Comparison of ENCODE assay signal across 9 mouse cellular contexts in genomic region chr6:67269459-67269858, GRCm38 (mm10). TPM values are rescaled to one million over a fixed set of nuclear protein-coding genes. Genes with fewer than 3 reads are reported as not detected.
DNase-seq lines count a peak whose midpoint lies in the region; ATAC-seq and TF ChIP-seq lines count a peak whose summit lies in the region.
"Had no signal": no experiment of that assay in that cellular context is flagged by ENCODE, and none has a peak within 500 bp of the region (broad histone marks: within the 10 kb centered on the region; RNA-seq: fewer than 3 reads in every experiment).

No protein-coding gene starts in this region.

- TF ChIP-seq CTCF in lung, postnatal 0 days (IDR thresholded peaks at IDR 0.05): no peak
- no peak for TF ChIP-seq CTCF in thymus, adult 2 months (IDR thresholded peaks at IDR 0.05; ENCODE audit: borderline replicate concordance, control insufficient read depth, extremely low read depth, insufficient read depth, low read length, poor library complexity)

- DNase-seq in lung, postnatal 0 days (ENCODE audit: low spot score): no peak
- DNase-seq in lung, postnatal 14 days: no peak
- no peak for DNase-seq in thymus, adult 2 months
- DNase-seq in left cerebral cortex, adult 9 months (ENCODE audit: low spot score in 2 of 2): no peak
- no peak for DNase-seq in right cerebral cortex, postnatal 36 days (ENCODE audit: low spot score in 2 of 2)
- DNase-seq: kidney, adult 9 months had no signal

- H3K9ac ChIP-seq in lung, postnatal 0 days (replicated peaks; ENCODE audit: low read depth): no peak overlapping the region
- no peak overlapping the region for H3K9ac ChIP-seq in forebrain, embryonic 12.5 days
- H3K9ac ChIP-seq in limb, embryonic 15.5 days: no peak overlapping the region
- H3K9ac ChIP-seq in stomach, embryonic 15.5 days: no peak overlapping the region

- H3K9me3 ChIP-seq in lung, postnatal 0 days (ENCODE audit: low read length): no peaks in the 10 kb centered on the region
- H3K9me3 ChIP-seq in forebrain, embryonic 12.5 days: no peaks in the 10 kb centered on the region
- H3K9me3 ChIP-seq in limb, embryonic 15.5 days: no peaks in the 10 kb centered on the region
- no peaks in the 10 kb centered on the region for H3K9me3 ChIP-seq in stomach, embryonic 15.5 days

- ATAC-seq in lung, postnatal 0 days: no peak
- ATAC-seq in forebrain, embryonic 12.5 days (ENCODE audit: low FRiP score): no peak
- ATAC-seq in limb, embryonic 15.5 days (ENCODE audit: insufficient number of reproducible peaks, low FRiP score, low TSS enrichment, low read depth): no peak
- no peak for ATAC-seq in stomach, embryonic 15.5 days (ENCODE audit: insufficient read depth, low FRiP score, low read depth)

- no peaks in the 10 kb centered on the region for H3K27me3 ChIP-seq in lung, postnatal 0 days (replicated peaks; ENCODE audit: insufficient read depth, low read length)
- H3K27me3 ChIP-seq in forebrain, embryonic 12.5 days: no peaks in the 10 kb centered on the region
- H3K27me3 ChIP-seq in limb, embryonic 15.5 days: no peaks in the 10 kb centered on the region
- no peaks in the 10 kb centered on the region for H3K27me3 ChIP-seq in stomach, embryonic 15.5 days (replicated peaks)
- no peaks in the 10 kb centered on the region for H3K27me3 ChIP-seq in thymus, adult 2 months (ENCODE audit: control insufficient read depth, insufficient read depth, low read length)

- no peak for TF ChIP-seq EP300 in lung, postnatal 0 days (IDR thresholded peaks at IDR 0.05)

- H3K27ac ChIP-seq in lung, postnatal 0 days (ENCODE audit: low read length): no peak overlapping the region
- H3K27ac ChIP-seq in forebrain, embryonic 12.5 days: no peak overlapping the region
- H3K27ac ChIP-seq in limb, embryonic 15.5 days: no peak overlapping the region
- H3K27ac ChIP-seq in stomach, embryonic 15.5 days: no peak overlapping the region
- H3K27ac ChIP-seq in thymus, adult 2 months (ENCODE audit: control insufficient read depth, insufficient read depth, low read length): no peak overlapping the region

- WGBS in lung, postnatal 0 days: 12% methylated on average over 2 of the region's 2 CpGs
- 60% methylated on average over 2 of the region's 2 CpGs for WGBS in forebrain, embryonic 12.5 days
- 28% methylated on average over 2 of the region's 2 CpGs for WGBS in limb, embryonic 15.5 days
- WGBS in stomach, embryonic 15.5 days: 20% methylated on average over 2 of the region's 2 CpGs
- 2% methylated on average over 2 of the region's 2 CpGs for WGBS in thymus, adult 2 months

- no peaks in the 10 kb centered on the region for H3K36me3 ChIP-seq in lung, postnatal 0 days (ENCODE audit: insufficient read depth, low read length)
- H3K36me3 ChIP-seq in forebrain, embryonic 12.5 days (replicated peaks): peaks cover 20% of the 10 kb centered on the region
- H3K36me3 ChIP-seq in limb, embryonic 15.5 days: peaks cover 13% of the 10 kb centered on the region
- no peaks in the 10 kb centered on the region for H3K36me3 ChIP-seq in stomach, embryonic 15.5 days
- peaks cover 29% of the 10 kb centered on the region for H3K36me3 ChIP-seq in thymus, adult 2 months (ENCODE audit: control insufficient read depth, insufficient read depth, low read length)

- H3K4me2 ChIP-seq in lung, postnatal 0 days (replicated peaks; ENCODE audit: low read depth, low read length): peak overlapping the region; percentile 74
- peak overlapping the region; percentile 71 for H3K4me2 ChIP-seq in forebrain, embryonic 12.5 days
- H3K4me2 ChIP-seq in limb, embryonic 15.5 days: peak overlapping the region; percentile 49
- H3K4me2 ChIP-seq in stomach, embryonic 15.5 days: peak overlapping the region; percentile 47

- H3K4me3 ChIP-seq in lung, postnatal 0 days (ENCODE audit: low read depth, low read length): peak overlapping the region; percentile 8; the same call in 1 of the 2 replicates
- peak overlapping the region; percentile 100 for H3K4me3 ChIP-seq in forebrain, embryonic 12.5 days (replicated peaks)
- H3K4me3 ChIP-seq in limb, embryonic 15.5 days: peak overlapping the region; percentile 26
- peak overlapping the region; percentile 26 for H3K4me3 ChIP-seq in stomach, embryonic 15.5 days (replicated peaks)
- H3K4me3 ChIP-seq in thymus, adult 2 months (ENCODE audit: control insufficient read depth, insufficient read depth, low read length): no peak overlapping the region

- no peak for TF ChIP-seq POLR2A in thymus, adult 2 months (IDR thresholded peaks at IDR 0.05; ENCODE audit: control insufficient read depth, extremely low read depth, insufficient read depth, low read length, poor library complexity)

- peaks cover 3% of the 10 kb centered on the region; the same call in 1 of the 2 replicates for H3K4me1 ChIP-seq in lung, postnatal 0 days (ENCODE audit: insufficient read depth, low read depth, low read length)
- H3K4me1 ChIP-seq in forebrain, embryonic 12.5 days: peaks cover 14% of the 10 kb centered on the region
- H3K4me1 ChIP-seq in limb, embryonic 15.5 days: peaks cover 6% of the 10 kb centered on the region
- no peaks in the 10 kb centered on the region; the same call in 1 of the 2 replicates for H3K4me1 ChIP-seq in stomach, embryonic 15.5 days
- no peaks in the 10 kb centered on the region for H3K4me1 ChIP-seq in thymus, adult 2 months (replicated peaks; ENCODE audit: control insufficient read depth, insufficient read depth, low read length)

RNA-seq across cellular contexts. Expression of gene Serbp1, which starts 31.5 kb away (rescaled TPM):
- polyA plus RNA-seq in lung, postnatal 0 days (2015; fragmentation: Nextera tagmentation; extraction: Ambion mirVana): 175 and 194 TPM in 2 replicates
- 476 and 480 TPM in 2 replicates for polyA plus RNA-seq in forebrain, embryonic 12.5 days (2016; fragmentation: Nextera tagmentation; extraction: Ambion mirVana)
- polyA plus RNA-seq in limb, embryonic 15.5 days (2015; fragmentation: Nextera tagmentation; extraction: Ambion mirVana): 381 and 399 TPM in 2 replicates
- 408 and 422 TPM in 2 replicates for polyA plus RNA-seq in stomach, embryonic 15.5 days (2015; fragmentation: Nextera tagmentation; extraction: Ambion mirVana)
- polyA plus RNA-seq in thymus, adult 2 months (2012; rRNA removed): 95.1 and 109 TPM in 2 replicates
